Mouse (Mus musculus): ENCODE results near the gene Rpl29.

Gene Rpl29

GRCm38 (mm10) chr9:106474456-106474855 lies 45.2 kb downstream of the Rpl29 start:
- DNase-seq, result peak; percentile 74

- no peak for DNase-seq
Observed at GRCm38 (mm10) chr9:106475046-106475445, 45.8 kb downstream of the Rpl29 start.

GRCm38 (mm10) chr9:106475663-106476001 lies 46.4 kb downstream of the Rpl29 start, which contains the start of gene Rrp9:
TSS of gene Rrp9 (plus strand) at chr9:106475963.
- DNase-seq, result no peak

GRCm38 (mm10) chr9:106476002-106476923 lies 47.0 kb downstream of the Rpl29 start:
- no peak for DNase-seq

GRCm38 (mm10) chr9:106476924-106477484 lies 47.8 kb downstream of the Rpl29 start, which contains the start of gene Parp3:
TSS of gene Parp3 (minus strand) at chr9:106476949.
- DNase-seq, result peak; percentile 99

- no peak for DNase-seq
Observed at GRCm38 (mm10) chr9:106477649-106478048, 48.4 kb downstream of the Rpl29 start.

GRCm38 (mm10) chr9:106478101-106478500 lies 48.8 kb downstream of the Rpl29 start:
- no peak for DNase-seq

GRCm38 (mm10) chr9:106480541-106480940 lies 51.3 kb downstream of the Rpl29 start:
- DNase-seq, result no peak

- DNase-seq, result no peak
Observed at GRCm38 (mm10) chr9:106481075-106481474, 51.8 kb downstream of the Rpl29 start.

Data from liver (tissue).